Comparison of ENCODE assay signal across 12 mouse cellular contexts in genomic region chr8:82841520-82842142, GRCm38 (mm10). TPM values are rescaled to one million over a fixed set of nuclear protein-coding genes. Genes with fewer than 3 reads are reported as not detected.
DNase-seq lines count a peak whose midpoint lies in the region; ATAC-seq and TF ChIP-seq lines count a peak whose summit lies in the region.
"Had no signal": no experiment of that assay in that cellular context is flagged by ENCODE, and none has a peak within 500 bp of the region (broad histone marks: within the 10 kb centered on the region; RNA-seq: fewer than 3 reads in every experiment).

No protein-coding gene starts in this region.

- no peaks in the 10 kb centered on the region for H3K36me3 ChIP-seq in forebrain, embryonic 15.5 days
- no peaks in the 10 kb centered on the region for H3K36me3 ChIP-seq in forebrain, embryonic 11.5 days (ENCODE audit: control insufficient read depth, insufficient read depth, low read length)
- H3K36me3 ChIP-seq in limb, embryonic 14.5 days (ENCODE audit: control insufficient read depth, insufficient read depth, low read length) = no peaks in the 10 kb centered on the region
- H3K36me3 ChIP-seq in limb, embryonic 10.5 days = no peaks in the 10 kb centered on the region
- no peaks in the 10 kb centered on the region for H3K36me3 ChIP-seq in midbrain, embryonic 16.5 days (ENCODE audit: control insufficient read depth, insufficient read depth, low read length)
- H3K36me3 ChIP-seq: kidney, embryonic 15.5 days had no signal

- 0 out of 2 replicates have a peak, but pooled peaks have one; percentile 58 for ATAC-seq in forebrain, embryonic 15.5 days (replicated peaks)
- no peak for ATAC-seq in forebrain, embryonic 11.5 days (replicated peaks; ENCODE audit: low FRiP score)
- ATAC-seq in limb, embryonic 14.5 days (ENCODE audit: low FRiP score, low read depth) = no peak
- ATAC-seq in Patski = peak; percentile 69
- ATAC-seq in midbrain, embryonic 16.5 days = peak; percentile 76; the same call in 1 of the 2 replicates

- TF ChIP-seq CTCF in Patski (IDR thresholded peaks at IDR 0.05) = peak; percentile 47

- no peak overlapping the region for H3K4me3 ChIP-seq in forebrain, embryonic 15.5 days
- no peak overlapping the region for H3K4me3 ChIP-seq in forebrain, embryonic 11.5 days (ENCODE audit: low read depth, low read length)
- H3K4me3 ChIP-seq in limb, embryonic 14.5 days (replicated peaks; ENCODE audit: low read length) = no peak overlapping the region
- H3K4me3 ChIP-seq in limb, embryonic 10.5 days = no peak overlapping the region
- no peak overlapping the region for H3K4me3 ChIP-seq in midbrain, embryonic 16.5 days (ENCODE audit: low read depth, low read length)
- H3K4me3 ChIP-seq: kidney, embryonic 15.5 days; megakaryocyte, embryonic 14.5 days had no signal

- no peaks in the 10 kb centered on the region for H3K27me3 ChIP-seq in forebrain, embryonic 15.5 days
- H3K27me3 ChIP-seq in forebrain, embryonic 11.5 days (ENCODE audit: control insufficient read depth, insufficient read depth, low read length) = no peaks in the 10 kb centered on the region
- H3K27me3 ChIP-seq in limb, embryonic 14.5 days (ENCODE audit: control insufficient read depth, insufficient read depth, low read length) = no peaks in the 10 kb centered on the region
- no peaks in the 10 kb centered on the region for H3K27me3 ChIP-seq in limb, embryonic 10.5 days (ENCODE audit: low read depth, poor library complexity, severe bottlenecking)
- H3K27me3 ChIP-seq in Patski = no peaks in the 10 kb centered on the region
- H3K27me3 ChIP-seq in midbrain, embryonic 16.5 days (ENCODE audit: control insufficient read depth, insufficient read depth, low read depth, low read length) = no peaks in the 10 kb centered on the region
- H3K27me3 ChIP-seq: kidney, embryonic 15.5 days; megakaryocyte, embryonic 14.5 days had no signal

- TF ChIP-seq POLR2A in limb, embryonic 14.5 days (IDR thresholded peaks at IDR 0.05; ENCODE audit: borderline replicate concordance, extremely low read depth, insufficient read depth, insufficient read length) = no peak

- in situ Hi-C loops in Patski (cut with MboI; ENCODE audit: low pct_unique_long_range_greater_than_20kb) = no loop called here

- no peak overlapping the region for H3K4me2 ChIP-seq in forebrain, embryonic 15.5 days (replicated peaks)
- H3K4me2 ChIP-seq in forebrain, embryonic 11.5 days (ENCODE audit: low read depth, low read length, severe bottlenecking) = no peak overlapping the region
- no peak overlapping the region for H3K4me2 ChIP-seq in limb, embryonic 14.5 days (replicated peaks; ENCODE audit: low read depth, low read length, severe bottlenecking)
- no peak overlapping the region for H3K4me2 ChIP-seq in midbrain, embryonic 16.5 days (ENCODE audit: low read length)
- H3K4me2 ChIP-seq: heart, embryonic 11.5 days; kidney, embryonic 15.5 days had no signal

- H3K9ac ChIP-seq in forebrain, embryonic 15.5 days (replicated peaks) = no peak overlapping the region
- H3K9ac ChIP-seq in forebrain, embryonic 11.5 days (ENCODE audit: low read length) = no peak overlapping the region
- H3K9ac ChIP-seq in limb, embryonic 14.5 days (ENCODE audit: low read depth, low read length, severe bottlenecking) = no peak overlapping the region
- H3K9ac ChIP-seq in midbrain, embryonic 16.5 days (ENCODE audit: low read depth, low read length) = no peak overlapping the region
- H3K9ac ChIP-seq: kidney, embryonic 15.5 days had no signal

- CTCF ChIA-PET in Patski (lab: Charles Lee) = interaction anchor here (0.7 to 2.2 kb wide), 8 partner anchors 12 to 1495 kb away, joined by 3 to 9 read pairs (median 4); no protein-coding TSS in a partner anchor

- DNase-seq in forebrain, embryonic 11.5 days (ENCODE audit: low spot score) = no peak
- peak; percentile 41 for DNase-seq in limb, embryonic 14.5 days (ENCODE audit: low spot score)
- DNase-seq in limb, embryonic 10.5 days (ENCODE audit: low spot score) = no peak
- no peak for DNase-seq in Patski (ENCODE audit: low read depth, low spot score)
- DNase-seq in ovary, postnatal 10 days (ENCODE audit: low spot score) = no peak
- DNase-seq in kidney, adult 11 months = no peak
- DNase-seq: cerebellum, adult 18-20 months had no signal

- H3K4me1 ChIP-seq in forebrain, embryonic 15.5 days = no peaks in the 10 kb centered on the region
- no peaks in the 10 kb centered on the region for H3K4me1 ChIP-seq in forebrain, embryonic 11.5 days (replicated peaks; ENCODE audit: control insufficient read depth, insufficient read depth, low read length)
- no peaks in the 10 kb centered on the region for H3K4me1 ChIP-seq in limb, embryonic 14.5 days (ENCODE audit: control insufficient read depth, insufficient read depth, low read length)
- no peaks in the 10 kb centered on the region for H3K4me1 ChIP-seq in limb, embryonic 10.5 days
- H3K4me1 ChIP-seq in midbrain, embryonic 16.5 days (ENCODE audit: control insufficient read depth, insufficient read depth, low read length) = peaks cover 2% of the 10 kb centered on the region; the same call in 1 of the 2 replicates
- H3K4me1 ChIP-seq: kidney, embryonic 15.5 days had no signal

- WGBS in forebrain, embryonic 15.5 days = 66% methylated on average over 6 of the region's 6 CpGs
- WGBS in forebrain, embryonic 11.5 days = 71% methylated on average over 6 of the region's 6 CpGs
- WGBS in limb, embryonic 14.5 days = 51% methylated on average over 6 of the region's 6 CpGs
- WGBS in limb, embryonic 10.5 days = 60% methylated on average over 6 of the region's 6 CpGs
- 63% methylated on average over 6 of the region's 6 CpGs for WGBS in midbrain, embryonic 16.5 days

- POLR2A ChIA-PET in Patski (lab: Charles Lee) = interaction anchor here (0.6 kb wide), 1 partner anchor 508 kb away, joined by 3 read pairs; no protein-coding TSS in a partner anchor

- no peaks in the 10 kb centered on the region for H3K9me3 ChIP-seq in forebrain, embryonic 15.5 days
- H3K9me3 ChIP-seq in forebrain, embryonic 11.5 days (ENCODE audit: control insufficient read depth, low read length) = no peaks in the 10 kb centered on the region
- H3K9me3 ChIP-seq in limb, embryonic 14.5 days (ENCODE audit: control insufficient read depth, low read length) = no peaks in the 10 kb centered on the region
- H3K9me3 ChIP-seq in limb, embryonic 10.5 days (replicated peaks) = no peaks in the 10 kb centered on the region
- H3K9me3 ChIP-seq in midbrain, embryonic 16.5 days (replicated peaks; ENCODE audit: control insufficient read depth, low read length, poor library complexity, severe bottlenecking) = no peaks in the 10 kb centered on the region
- H3K9me3 ChIP-seq: kidney, embryonic 15.5 days; megakaryocyte, embryonic 14.5 days had no signal

- no peak overlapping the region for H3K27ac ChIP-seq in forebrain, embryonic 15.5 days (replicated peaks)
- H3K27ac ChIP-seq in forebrain, embryonic 11.5 days (ENCODE audit: low read depth, low read length) = no peak overlapping the region
- H3K27ac ChIP-seq in limb, embryonic 14.5 days (replicated peaks; ENCODE audit: low read depth, low read length) = no peak overlapping the region
- H3K27ac ChIP-seq in limb, embryonic 10.5 days = no peak overlapping the region
- H3K27ac ChIP-seq in midbrain, embryonic 16.5 days (ENCODE audit: low read length) = no peak overlapping the region
- H3K27ac ChIP-seq: kidney, embryonic 15.5 days had no signal

RNA-seq across cellular contexts. Expression of gene Rnf150, which starts 21.5 kb away (rescaled TPM):
- polyA plus RNA-seq in forebrain, embryonic 15.5 days (2015; fragmentation: Nextera tagmentation; extraction: Ambion mirVana) = 1.8 TPM in 2 replicates
- 0.92 and 1.5 TPM in 2 replicates for polyA plus RNA-seq in forebrain, embryonic 11.5 days (2014; fragmentation: Nextera tagmentation; extraction: Ambion mirVana)
- polyA plus RNA-seq in limb, embryonic 14.5 days (2012; rRNA removed) = 5.5 and 5.9 TPM in 2 replicates
- polyA plus RNA-seq in limb, embryonic 14.5 days (2014; fragmentation: Nextera tagmentation; extraction: Ambion mirVana) = 1.5 and 1.9 TPM in 2 replicates
- 1.3 and 2.1 TPM in 2 replicates for polyA plus RNA-seq in limb, embryonic 10.5 days (2016; fragmentation: Nextera tagmentation; extraction: Ambion mirVana)
- 19.1 TPM for polyA plus RNA-seq in Patski (2021)
- 2.1 and 2.3 TPM in 2 replicates for polyA plus RNA-seq in midbrain, embryonic 16.5 days (2015; fragmentation: Nextera tagmentation; extraction: Ambion mirVana)

Comparison
In these comparisons a context has a peak if more than half of its experiments do, and no peak if none do; other contexts are left out.
1. ATAC-seq: peak in forebrain, embryonic 15.5 days (single experiment), Patski (single experiment) and midbrain, embryonic 16.5 days (single experiment); none in forebrain, embryonic 11.5 days (single experiment) and limb, embryonic 14.5 days (single experiment).